Mouse (Mus musculus): ENCODE measurements around the gene Nfxl1. TPM values are rescaled to one million over a fixed set of nuclear protein-coding genes. Genes with fewer than 3 reads are reported as not detected.
"Not testable (repeated sequence)": the region's sequence is repeated elsewhere in the genome, so short reads cannot be mapped to it uniquely, and the experiment has no call there.

The Nfxl1 gene
- total and polyA plus RNA-seq, 3 experiments, result 8.9 to 17.1 (median 13.5) TPM

GRCm38 (mm10) chr5:72587192-72587681, 27.8 kb upstream of the Nfxl1 start, which contains the start of gene Gm5868:
Gm5868 (minus strand) TSS chr5:72587551.
- no peaks in the 10 kb centered on the region for H3K27me3 ChIP-seq (replicated peaks)
- H3K79me2 ChIP-seq (replicated peaks; ENCODE audit: control insufficient read depth, extremely low read depth, insufficient read depth, poor library complexity, severe bottlenecking), result no peaks in the 10 kb centered on the region
- TF ChIP-seq SIN3A (IDR thresholded peaks at IDR 0.05; ENCODE audit: low read length) (no peak), HCFC1 (IDR thresholded peaks at IDR 0.05; ENCODE audit: low read depth, low read length) (no peak), IRF4 (IDR thresholded peaks at IDR 0.05; ENCODE audit: low read depth, low read length) (no peak), CTCF (conservative IDR thresholded peaks at IDR 0.05 in 1 of 2, IDR thresholded peaks at IDR 0.05 in 1 of 2; ENCODE audit: low read depth in 2 of 2, low read length in 2 of 2) (no peak), JUN (IDR thresholded peaks at IDR 0.05; ENCODE audit: insufficient read depth, low read depth, low read length) (no peak), RCOR1 (conservative IDR thresholded peaks at IDR 0.05; ENCODE audit: low read depth, low read length) (no peak), GABPA (IDR thresholded peaks at IDR 0.05; ENCODE audit: insufficient replicate concordance, low read depth, low read length) (no peak), ELF1 (IDR thresholded peaks at IDR 0.05; ENCODE audit: low read depth, low read length) (no peak), CHD1 (IDR thresholded peaks at IDR 0.05; ENCODE audit: low read depth, low read length) (no peak), MAFK (IDR thresholded peaks at IDR 0.05; ENCODE audit: insufficient replicate concordance, low read length) (no peak), POLR2A (IDR thresholded peaks at IDR 0.05; ENCODE audit: low read depth, low read length) (no peak)
- H3K36me3 ChIP-seq (replicated peaks in 1 of 2; ENCODE audit: control insufficient read depth in 1 of 2, insufficient read depth in 1 of 2, low read length in 1 of 2), result no peaks in the 10 kb centered on the region
- no peaks in the 10 kb centered on the region for H3K9me3 ChIP-seq (replicated peaks; ENCODE audit: low read length)
- peak within 1 kb of the TSS in 1 of 3 experiments; percentile 7 for H3K4me3 ChIP-seq (replicated peaks in 1 of 3; ENCODE audit: low read depth in 2 of 3, low read length in 2 of 3, poor library complexity in 1 of 3)
- peaks cover 0 to 7% of the 10 kb centered on the region in 2 experiments; a peak in 2 of 4 replicates for H3K4me1 ChIP-seq (ENCODE audit: control insufficient read depth in 1 of 2, insufficient read depth in 2 of 2)
- no peak within 1 kb of the TSS for H3K9ac ChIP-seq (ENCODE audit: insufficient read depth, low read depth)
- no peak within 1 kb of the TSS for H3K27ac ChIP-seq (ENCODE audit: insufficient read depth, low read depth)
- dilution Hi-C loops (cut with MboI; ENCODE audit: extremely low pct_ligation_motif_present, extremely low pct_unique_long_range_greater_than_20kb, low sequenced_read_pairs) (no loop called here), in situ Hi-C loops (cut with MboI; ENCODE audit: low pct_ligation_motif_present, low pct_unique_long_range_greater_than_20kb, low sequenced_read_pairs) (no loop called here)
- H3K4me2 ChIP-seq (ENCODE audit: insufficient read depth, low read depth, poor library complexity, severe bottlenecking), result no peak within 1 kb of the TSS
- no peak for DNase-seq (ENCODE audit: extremely low read depth)

- H3K4me2 ChIP-seq (ENCODE audit: insufficient read depth, low read depth, poor library complexity, severe bottlenecking); DNase-seq (ENCODE audit: extremely low read depth); H3K9ac ChIP-seq (ENCODE audit: insufficient read depth, low read depth); H3K9me3 ChIP-seq (replicated peaks; ENCODE audit: low read length); H3K4me1 ChIP-seq (ENCODE audit: control insufficient read depth in 1 of 2, insufficient read depth in 2 of 2); H3K27ac ChIP-seq (ENCODE audit: insufficient read depth, low read depth); in situ Hi-C loops (cut with MboI; ENCODE audit: low pct_ligation_motif_present, low pct_unique_long_range_greater_than_20kb, low sequenced_read_pairs); H3K27me3 ChIP-seq (replicated peaks); H3K79me2 ChIP-seq (replicated peaks; ENCODE audit: control insufficient read depth, extremely low read depth, insufficient read depth, poor library complexity, severe bottlenecking); H3K36me3 ChIP-seq (replicated peaks in 1 of 2; ENCODE audit: control insufficient read depth in 1 of 2, insufficient read depth in 1 of 2, low read length in 1 of 2); H3K4me3 ChIP-seq (replicated peaks in 1 of 3; ENCODE audit: low read depth in 2 of 3, low read length in 2 of 3, poor library complexity in 1 of 3); dilution Hi-C loops (cut with MboI; ENCODE audit: extremely low pct_ligation_motif_present, extremely low pct_unique_long_range_greater_than_20kb, low sequenced_read_pairs): not testable (repeated sequence)
These were observed 27.2 kb upstream of the Nfxl1 start for GRCm38 (mm10) chr5:72586667-72587191.

GRCm38 (mm10) chr5:72586122-72586521, 26.6 kb upstream of the Nfxl1 start:
- H3K36me3 ChIP-seq (replicated peaks in 1 of 2; ENCODE audit: control insufficient read depth in 1 of 2, insufficient read depth in 1 of 2, low read length in 1 of 2); H3K9ac ChIP-seq (ENCODE audit: insufficient read depth, low read depth); in situ Hi-C loops (cut with MboI; ENCODE audit: low pct_ligation_motif_present, low pct_unique_long_range_greater_than_20kb, low sequenced_read_pairs); H3K4me2 ChIP-seq (ENCODE audit: insufficient read depth, low read depth, poor library complexity, severe bottlenecking); H3K9me3 ChIP-seq (replicated peaks; ENCODE audit: low read length); H3K79me2 ChIP-seq (replicated peaks; ENCODE audit: control insufficient read depth, extremely low read depth, insufficient read depth, poor library complexity, severe bottlenecking); H3K27ac ChIP-seq (ENCODE audit: insufficient read depth, low read depth); dilution Hi-C loops (cut with MboI; ENCODE audit: extremely low pct_ligation_motif_present, extremely low pct_unique_long_range_greater_than_20kb, low sequenced_read_pairs); H3K27me3 ChIP-seq (replicated peaks); H3K4me1 ChIP-seq (ENCODE audit: control insufficient read depth in 1 of 2, insufficient read depth in 2 of 2); H3K4me3 ChIP-seq (replicated peaks in 1 of 3; ENCODE audit: low read depth in 2 of 3, low read length in 2 of 3, poor library complexity in 1 of 3): not testable (repeated sequence)
- TF ChIP-seq CTCF (conservative IDR thresholded peaks at IDR 0.05 in 1 of 2, IDR thresholded peaks at IDR 0.05 in 1 of 2; ENCODE audit: low read depth in 2 of 2, low read length in 2 of 2) (peak in 1 of 2 experiments; percentile 51; a peak in 2 of 4 replicates), RAD21 (IDR thresholded peaks at IDR 0.05; ENCODE audit: low read depth, low read length) (peak; percentile 10; the same call in 1 of the 2 replicates)
- peak; percentile 2 for DNase-seq (ENCODE audit: extremely low read depth)

- H3K79me2 ChIP-seq (replicated peaks; ENCODE audit: control insufficient read depth, extremely low read depth, insufficient read depth, poor library complexity, severe bottlenecking); DNase-seq (ENCODE audit: extremely low read depth); H3K4me3 ChIP-seq (replicated peaks in 1 of 3; ENCODE audit: low read depth in 2 of 3, low read length in 2 of 3, poor library complexity in 1 of 3); H3K36me3 ChIP-seq (replicated peaks in 1 of 2; ENCODE audit: control insufficient read depth in 1 of 2, insufficient read depth in 1 of 2, low read length in 1 of 2); in situ Hi-C loops (cut with MboI; ENCODE audit: low pct_ligation_motif_present, low pct_unique_long_range_greater_than_20kb, low sequenced_read_pairs); H3K9me3 ChIP-seq (replicated peaks; ENCODE audit: low read length); H3K4me2 ChIP-seq (ENCODE audit: insufficient read depth, low read depth, poor library complexity, severe bottlenecking); H3K4me1 ChIP-seq (ENCODE audit: control insufficient read depth in 1 of 2, insufficient read depth in 2 of 2); H3K27ac ChIP-seq (ENCODE audit: insufficient read depth, low read depth); H3K27me3 ChIP-seq (replicated peaks); H3K9ac ChIP-seq (ENCODE audit: insufficient read depth, low read depth); dilution Hi-C loops (cut with MboI; ENCODE audit: extremely low pct_ligation_motif_present, extremely low pct_unique_long_range_greater_than_20kb, low sequenced_read_pairs): not testable (repeated sequence)
These were observed 21.5 kb upstream of the Nfxl1 start, which contains the start of gene Zar1 for GRCm38 (mm10) chr5:72580970-72581332. Zar1 (minus strand) TSS chr5:72581254.
